Mouse (Mus musculus): Measurements from ENCODE around the gene Pnpla2. TPM values are rescaled to one million over a fixed set of nuclear protein-coding genes. Genes with fewer than 3 reads are reported as not detected.

The Pnpla2 gene
- total and polyA plus RNA-seq, 2 experiments from 2014 or later, result 6.5 to 22.2 TPM

- Histone ChIP-seq H3K4me1 (ENCODE audit: insufficient read depth, low read length) (peaks cover 21% of the 10 kb centered on the region), H3K27ac (ENCODE audit: low read depth, low read length) (peak overlapping the region; percentile 81; the same call in 1 of the 2 replicates), H3K9ac (replicated peaks; ENCODE audit: low read length, poor library complexity, severe bottlenecking) (no peak overlapping the region), H3K4me3 (ENCODE audit: low read depth, low read length) (peak overlapping the region; percentile 57), H3K4me2 (ENCODE audit: low read depth, low read length, poor library complexity, severe bottlenecking) (peak overlapping the region; percentile 85), H3K36me3 (ENCODE audit: insufficient read depth, low read length) (peaks cover 42% of the 10 kb centered on the region), H3K27me3 (ENCODE audit: insufficient read depth, low read length) (no peaks in the 10 kb centered on the region), H3K9me3 (ENCODE audit: low read length) (no peaks in the 10 kb centered on the region)
- DNase-seq (ENCODE audit: low spot score) (no peak), ATAC-seq (ENCODE audit: low FRiP score) (peak; percentile 18; the same call in 1 of the 2 replicates)
- WGBS, result 64% methylated on average over 9 of the region's 9 CpGs
- TF ChIP-seq CTCF (IDR thresholded peaks at IDR 0.05), result no peak
Measured at GRCm38 (mm10) chr7:141429840-141430584, 25.0 kb upstream of the Pnpla2 start.

GRCm38 (mm10) chr7:141430585-141431240 is 24.3 kb upstream of the Pnpla2 start:
- no peak for TF ChIP-seq CTCF (IDR thresholded peaks at IDR 0.05)
- WGBS, result 95% methylated on average over 9 of the region's 9 CpGs
- no peak overlapping the region for H3K4me3 ChIP-seq (ENCODE audit: low read depth, low read length)

GRCm38 (mm10) chr7:141431434-141432185 is 23.4 kb upstream of the Pnpla2 start:
- peaks cover 37% of the 10 kb centered on the region for H3K36me3 ChIP-seq (ENCODE audit: insufficient read depth, low read length)
- ATAC-seq (ENCODE audit: low FRiP score) (no peak), DNase-seq (ENCODE audit: low spot score) (no peak)
- no peak for TF ChIP-seq CTCF (IDR thresholded peaks at IDR 0.05)
- no peaks in the 10 kb centered on the region for H3K9me3 ChIP-seq (ENCODE audit: low read length)
- H3K4me2 ChIP-seq (ENCODE audit: low read depth, low read length, poor library complexity, severe bottlenecking), result no peak overlapping the region
- H3K27me3 ChIP-seq (ENCODE audit: insufficient read depth, low read length), result no peaks in the 10 kb centered on the region
- no peak overlapping the region for H3K9ac ChIP-seq (replicated peaks; ENCODE audit: low read length, poor library complexity, severe bottlenecking)
- peaks cover 28% of the 10 kb centered on the region for H3K4me1 ChIP-seq (ENCODE audit: insufficient read depth, low read length)
- no peak overlapping the region for H3K27ac ChIP-seq (ENCODE audit: low read depth, low read length)
- WGBS, result 94% methylated on average over 19 of the region's 19 CpGs
- no peak overlapping the region for H3K4me3 ChIP-seq (ENCODE audit: low read depth, low read length)

More at GRCm38 (mm10) chr7:141430585-141431240, 24.3 kb upstream of the Pnpla2 start:
- Histone ChIP-seq H3K27ac (ENCODE audit: low read depth, low read length) (no peak overlapping the region), H3K4me2 (ENCODE audit: low read depth, low read length, poor library complexity, severe bottlenecking) (no peak overlapping the region), H3K36me3 (ENCODE audit: insufficient read depth, low read length) (peaks cover 42% of the 10 kb centered on the region), H3K27me3 (ENCODE audit: insufficient read depth, low read length) (no peaks in the 10 kb centered on the region), H3K4me1 (ENCODE audit: insufficient read depth, low read length) (peaks cover 24% of the 10 kb centered on the region), H3K9me3 (ENCODE audit: low read length) (no peaks in the 10 kb centered on the region), H3K9ac (replicated peaks; ENCODE audit: low read length, poor library complexity, severe bottlenecking) (no peak overlapping the region)
- no peak for DNase-seq (ENCODE audit: low spot score)
- no peak for ATAC-seq (ENCODE audit: low FRiP score)

- Histone ChIP-seq H3K4me2 (ENCODE audit: low read depth, low read length, poor library complexity, severe bottlenecking) (no peak overlapping the region), H3K4me1 (ENCODE audit: insufficient read depth, low read length) (peaks cover 28% of the 10 kb centered on the region), H3K9me3 (ENCODE audit: low read length) (no peaks in the 10 kb centered on the region), H3K36me3 (ENCODE audit: insufficient read depth, low read length) (peaks cover 31% of the 10 kb centered on the region), H3K9ac (replicated peaks; ENCODE audit: low read length, poor library complexity, severe bottlenecking) (no peak overlapping the region), H3K27me3 (ENCODE audit: insufficient read depth, low read length) (no peaks in the 10 kb centered on the region), H3K4me3 (ENCODE audit: low read depth, low read length) (no peak overlapping the region), H3K27ac (ENCODE audit: low read depth, low read length) (no peak overlapping the region)
- DNase-seq (ENCODE audit: low spot score) (no peak), ATAC-seq (ENCODE audit: low FRiP score) (no peak)
- 91% methylated on average over 8 of the region's 8 CpGs for WGBS
- no peak for TF ChIP-seq CTCF (IDR thresholded peaks at IDR 0.05)
Measured at GRCm38 (mm10) chr7:141432186-141432611, 22.8 kb upstream of the Pnpla2 start.

- no peak for DNase-seq (ENCODE audit: low spot score)
- H3K4me2 ChIP-seq (ENCODE audit: low read depth, low read length, poor library complexity, severe bottlenecking), result peak overlapping the region; percentile 92
- ATAC-seq (ENCODE audit: low FRiP score), result no peak
- peaks cover 28% of the 10 kb centered on the region for H3K4me1 ChIP-seq (ENCODE audit: insufficient read depth, low read length)
- H3K36me3 ChIP-seq (ENCODE audit: insufficient read depth, low read length), result peaks cover 27% of the 10 kb centered on the region
- no peak for TF ChIP-seq CTCF (IDR thresholded peaks at IDR 0.05)
- peak overlapping the region; percentile 55; the same call in 1 of the 2 replicates for H3K4me3 ChIP-seq (ENCODE audit: low read depth, low read length)
- H3K27me3 ChIP-seq (ENCODE audit: insufficient read depth, low read length), result no peaks in the 10 kb centered on the region
- peak overlapping the region; percentile 77 for H3K9ac ChIP-seq (replicated peaks; ENCODE audit: low read length, poor library complexity, severe bottlenecking)
- H3K27ac ChIP-seq (ENCODE audit: low read depth, low read length), result no peak overlapping the region
- 82% methylated on average over 6 of the region's 6 CpGs for WGBS
- H3K9me3 ChIP-seq (ENCODE audit: low read length), result no peaks in the 10 kb centered on the region
Measured at GRCm38 (mm10) chr7:141432741-141433516, 22.1 kb upstream of the Pnpla2 start.

Measured in midbrain, postnatal 0 days (tissue).